Mouse (Mus musculus) neural tube, embryonic 14.5 days (tissue): ENCODE measurements around the gene Med31. TPM values are rescaled to one million over a fixed set of nuclear protein-coding genes. Genes with fewer than 3 reads are reported as not detected.

Experiments
- polyA plus RNA-seq: library from polyadenylated mRNA; unstranded; fragments of >200 nt; fragmentation: Nextera tagmentation; extraction: Ambion mirVana; gene quantifications from 2 replicates; pipeline ENCODE4 v1.2.1, GENCODE M21; 2014

Gene Med31
- polyA plus RNA-seq, 1 experiment from 2014 or later, result 55.6 TPM

Other genes starting within 250 kb of the Med31 start
- 0.18 and 0.20 TPM in 2 replicates for gene Aipl1, start 178.1 kb downstream of the Med31 start, polyA plus RNA-seq
- gene Pimreg, start 173.6 kb downstream of the Med31 start, polyA plus RNA-seq, result 10.9 and 16.3 TPM in 2 replicates
- 4.4 and 6.4 TPM in 2 replicates for gene Pitpnm3, start 79.8 kb downstream of the Med31 start, polyA plus RNA-seq
- gene Gm43951, start 8.8 kb downstream of the Med31 start, polyA plus RNA-seq, result 0.12 and 0.36 TPM in 2 replicates
- gene 4933427D14Rik, start 8.1 kb downstream of the Med31 start, polyA plus RNA-seq, result 15.9 and 20.1 TPM in 2 replicates
- 147 and 158 TPM in 2 replicates for gene Txndc17, start 8.0 kb downstream of the Med31 start, polyA plus RNA-seq
- gene Slc13a5, start 51.6 kb upstream of the Med31 start, polyA plus RNA-seq, result 0.76 and 1.8 TPM in 2 replicates
- 1.4 and 1.6 TPM in 2 replicates for gene Xaf1, start 86.0 kb upstream of the Med31 start, polyA plus RNA-seq
- gene Fbxo39, start 98.9 kb upstream of the Med31 start, polyA plus RNA-seq, result not detected in 2 replicates
- gene Tekt1, start 146.8 kb upstream of the Med31 start, polyA plus RNA-seq, result 5.5 and 8.8 TPM in 2 replicates
- 3.3 and 5.3 TPM in 2 replicates for gene Smtnl2, start 196.1 kb upstream of the Med31 start, polyA plus RNA-seq
- not detected in 2 replicates for gene Ggt6, start 219.9 kb upstream of the Med31 start, polyA plus RNA-seq
- 55.1 and 63.5 TPM in 2 replicates for gene Mybbp1a, start 225.8 kb upstream of the Med31 start, polyA plus RNA-seq